Mouse (Mus musculus) myocyte (in vitro differentiated cells): ENCODE measurements at regions not wholly inside any gene's neighbourhood (a gene's known extent, or its start where the extent isn't known, plus 50 kb on each side); places are given as distances from the start of the nearest gene placed in this dataset.

Experiments
- H3K27me3 ChIP-seq: one replicate; pipeline ENCODE4 v1.6.1; 2011; ENCODE audit not compliant: control insufficient read depth, insufficient read depth, insufficient read length
- H3K36me3 ChIP-seq: one replicate; pipeline ENCODE4 v1.6.1; 2011; ENCODE audit not compliant: control insufficient read depth, insufficient read depth
- H3K4me2 ChIP-seq: one replicate; pipeline ENCODE4 v1.6.1; 2011; ENCODE audit warnings: low read depth, control low read depth
- H3K4me3 ChIP-seq: one replicate; pipeline ENCODE4 v1.5.1; 2011; ENCODE audit warnings: mild to moderate bottlenecking, control low read depth, moderate library complexity
- H3K79me2 ChIP-seq: one replicate; pipeline ENCODE4 v1.6.1; 2011; ENCODE audit not compliant: control insufficient read depth, insufficient read depth
- H3ac ChIP-seq: one replicate; pipeline ENCODE4 v1.6.1; 2011; ENCODE audit not compliant: control insufficient read depth, insufficient read length
- CEBPB ChIP-seq: IDR thresholded peaks from 2 replicates; pipeline ENCODE4 v1.6.1; 2011; ENCODE audit warnings: mild to moderate bottlenecking, moderate library complexity; ENCODE audit not compliant: poor library complexity, insufficient read depth, severe bottlenecking
- E2F4 ChIP-seq: IDR thresholded peaks from one replicate; pipeline ENCODE4 v1.6.1; 2011; ENCODE audit warnings: mild to moderate bottlenecking, control low read depth, moderate library complexity; ENCODE audit not compliant: insufficient read depth
- MAX ChIP-seq: IDR thresholded peaks from one replicate; pipeline ENCODE4 v1.6.1; 2011; ENCODE audit warnings: low read depth, mild to moderate bottlenecking, control low read depth
- MYOD1 ChIP-seq, 3 experiments: IDR thresholded peaks; one replicate each; pipeline ENCODE4 v1.6.1; 2011; ENCODE audit warnings: control low read depth in 2 of 3, low read depth in 2 of 3, mild to moderate bottlenecking in 2 of 3, moderate library complexity in 1 of 3; ENCODE audit not compliant: insufficient read length in 2 of 3, control insufficient read depth in 1 of 3
- MYOG ChIP-seq, 3 experiments: IDR thresholded peaks; one replicate each; pipeline ENCODE4 v1.6.1; 2011; ENCODE audit warnings: control low read depth in 2 of 3, low read depth in 2 of 3, mild to moderate bottlenecking in 2 of 3; ENCODE audit not compliant: insufficient read length in 2 of 3, control insufficient read depth in 1 of 3, insufficient read depth in 1 of 3
- POLR2A ChIP-seq: IDR thresholded peaks from one replicate; pipeline ENCODE4 v1.6.1; 2011; ENCODE audit warnings: low read depth, mild to moderate bottlenecking, control low read depth, moderate library complexity; ENCODE audit not compliant: insufficient read length
- POLR2AphosphoS2 ChIP-seq: IDR thresholded peaks from one replicate; pipeline ENCODE4 v1.6.1; 2011; ENCODE audit warnings: low read depth, control low read depth; ENCODE audit not compliant: insufficient read length
- REST ChIP-seq: IDR thresholded peaks from one replicate; pipeline ENCODE4 v1.6.1; 2011; ENCODE audit warnings: mild to moderate bottlenecking, control low read depth, moderate library complexity; ENCODE audit not compliant: insufficient read depth, insufficient read length
- SRF ChIP-seq: IDR thresholded peaks from one replicate; pipeline ENCODE4 v1.6.1; 2011; ENCODE audit warnings: low read depth; ENCODE audit not compliant: control insufficient read depth, insufficient read length
- TCF12 ChIP-seq: IDR thresholded peaks from one replicate; pipeline ENCODE4 v1.6.1; 2011; ENCODE audit warnings: mild to moderate bottlenecking, control low read depth; ENCODE audit not compliant: poor library complexity, insufficient read depth, severe bottlenecking
- TCF3 ChIP-seq: IDR thresholded peaks from one replicate; pipeline ENCODE4 v1.6.1; 2011; ENCODE audit warnings: low read depth, control low read depth; ENCODE audit not compliant: insufficient read length
- USF1 ChIP-seq: IDR thresholded peaks from one replicate; pipeline ENCODE4 v1.6.1; 2011; ENCODE audit warnings: low read depth, mild to moderate bottlenecking, control low read depth, moderate library complexity

DNA sequence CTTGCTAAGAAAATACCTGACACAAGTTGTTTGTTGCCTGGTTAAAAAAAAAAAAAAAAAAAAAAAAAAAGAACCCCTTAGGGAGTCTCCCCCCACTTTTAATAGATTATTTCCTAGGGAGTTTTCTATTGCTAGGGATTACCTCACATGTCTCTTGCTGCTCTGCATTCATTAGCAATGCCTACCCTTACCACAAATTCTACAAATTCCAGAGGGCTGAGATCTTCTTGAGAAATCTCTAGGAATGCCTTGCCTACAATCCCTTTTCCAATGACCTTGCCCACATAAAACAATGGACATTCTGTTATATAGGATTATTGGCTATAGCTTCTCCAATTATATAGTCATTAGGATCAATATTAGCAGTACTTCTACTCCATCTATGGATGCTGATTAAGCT is 1216.2 kb downstream of the Efna5 start:
- Histone ChIP-seq H3K36me3 (no peaks in the 10 kb centered on the region), H3K4me2 (no peak overlapping the region), H3ac (no peak overlapping the region), H3K79me2 (no peaks in the 10 kb centered on the region), H3K27me3 (no peaks in the 10 kb centered on the region), H3K4me3 (no peak overlapping the region)
- TF ChIP-seq CEBPB (peak; percentile 42; the same call in 1 of the 2 replicates), REST (no peak)

DNA sequence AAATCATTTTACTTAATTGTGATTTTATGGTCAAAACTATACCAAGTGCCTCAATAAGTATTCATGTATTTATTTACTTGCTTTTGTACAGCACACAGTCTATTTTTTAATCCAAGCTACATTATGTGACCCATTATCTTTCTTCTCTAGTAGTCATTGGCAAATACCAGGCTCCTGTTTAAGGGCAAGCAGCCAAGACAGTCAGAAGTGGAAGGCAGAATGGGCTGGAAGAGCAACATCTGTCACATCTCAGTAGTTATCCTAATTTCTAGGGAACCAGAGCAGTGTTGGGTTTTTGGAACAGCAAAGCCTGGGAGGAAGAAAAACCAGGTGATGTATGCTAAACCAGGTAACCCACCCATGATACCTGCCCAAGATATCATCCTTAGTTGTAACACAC is 1233.5 kb downstream of the Efna5 start:
- H3ac ChIP-seq: no peak overlapping the region
- no peaks in the 10 kb centered on the region for H3K27me3 ChIP-seq
- H3K4me2 ChIP-seq: no peak overlapping the region
- no peaks in the 10 kb centered on the region for H3K36me3 ChIP-seq
- H3K79me2 ChIP-seq: no peaks in the 10 kb centered on the region
- no peak for TF ChIP-seq E2F4
- TF ChIP-seq MYOG (IDR thresholded peaks at IDR 0.05; ENCODE audit: control insufficient read depth in 1 of 3, insufficient read depth in 1 of 3, insufficient read length in 2 of 3, low read depth in 2 of 3): no peak
- no peak for TF ChIP-seq POLR2AphosphoS2
- TF ChIP-seq TCF12: no peak
- no peak for TF ChIP-seq POLR2A
- TF ChIP-seq TCF3: no peak
- no peak for TF ChIP-seq CEBPB
- no peak for TF ChIP-seq MAX
- TF ChIP-seq REST: no peak
- no peak for TF ChIP-seq USF1
- TF ChIP-seq MYOD1 (IDR thresholded peaks at IDR 0.05; ENCODE audit: control insufficient read depth in 1 of 3, insufficient read length in 2 of 3, low read depth in 2 of 3): no peak
- no peak for TF ChIP-seq SRF
- no peak overlapping the region for H3K4me3 ChIP-seq

DNA sequence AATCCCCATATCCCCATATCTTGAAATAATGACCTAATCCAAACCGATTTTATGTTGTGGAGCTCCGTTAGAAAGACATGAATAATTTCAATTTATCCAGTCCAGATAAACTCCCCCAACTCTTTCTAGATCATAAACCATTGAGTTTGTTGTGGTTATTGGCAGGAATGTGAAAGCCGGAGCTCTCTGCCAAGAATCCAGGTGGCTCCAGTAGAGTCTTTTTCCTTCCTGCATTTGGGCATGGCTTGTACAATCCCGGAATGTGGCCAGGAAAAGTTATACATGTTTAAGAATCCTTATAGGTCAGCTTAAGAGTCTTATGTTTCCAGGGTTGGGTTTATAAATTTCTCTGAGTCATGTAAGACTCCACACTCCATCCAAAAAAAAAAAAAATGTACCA is 1272.8 kb downstream of the Efna5 start:
- Histone ChIP-seq H3K79me2 (no peaks in the 10 kb centered on the region), H3ac (no peak overlapping the region), H3K27me3 (no peaks in the 10 kb centered on the region), H3K36me3 (no peaks in the 10 kb centered on the region), H3K4me2 (no peak overlapping the region), H3K4me3 (no peak overlapping the region)
- TF ChIP-seq MYOD1 (IDR thresholded peaks at IDR 0.05; ENCODE audit: control insufficient read depth in 1 of 3, insufficient read length in 2 of 3, low read depth in 2 of 3) (no peak), POLR2AphosphoS2 (no peak), E2F4 (no peak), SRF (no peak)

DNA sequence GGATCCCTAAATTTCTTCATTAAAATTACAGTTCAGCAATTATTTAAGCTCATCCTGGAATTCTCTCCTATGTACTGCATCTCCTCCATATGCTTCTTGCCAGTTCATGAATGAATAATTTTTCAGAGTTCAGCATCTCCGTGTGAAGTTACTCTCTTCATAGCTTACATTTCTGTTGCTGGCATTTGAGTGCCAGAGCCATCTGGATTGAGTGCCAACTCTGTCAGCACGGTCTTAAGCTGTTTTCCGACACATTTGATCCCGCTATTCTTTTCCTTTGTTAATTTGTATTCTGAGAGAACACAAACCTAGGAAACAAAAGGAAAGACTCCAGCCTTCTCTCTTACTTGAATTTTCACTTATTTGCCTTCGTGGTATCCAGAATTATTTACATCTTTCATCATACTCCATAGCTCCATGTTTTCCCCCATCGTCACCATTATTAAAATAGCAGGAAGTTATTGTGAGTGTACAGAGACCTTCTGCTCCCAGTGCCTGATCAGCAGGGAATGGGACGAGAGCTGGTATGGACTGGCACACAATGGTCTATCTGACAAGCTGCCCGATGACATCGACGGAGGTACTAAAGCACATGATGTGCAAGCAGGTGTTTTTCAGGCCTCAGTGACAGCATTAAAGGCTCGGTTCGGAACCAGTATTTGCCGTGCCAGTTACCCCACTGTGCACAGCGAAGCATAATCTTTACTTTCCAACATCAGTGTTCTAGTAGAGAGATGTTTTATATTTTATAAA is 1274.2 kb downstream of the Efna5 start:
- no peaks in the 10 kb centered on the region for H3K27me3 ChIP-seq
- H3ac ChIP-seq: no peak overlapping the region
- H3K79me2 ChIP-seq: no peaks in the 10 kb centered on the region
- no peak overlapping the region for H3K4me2 ChIP-seq
- no peak for TF ChIP-seq REST
- no peak for TF ChIP-seq POLR2AphosphoS2
- TF ChIP-seq MYOG (IDR thresholded peaks at IDR 0.05; ENCODE audit: control insufficient read depth in 1 of 3, insufficient read depth in 1 of 3, insufficient read length in 2 of 3, low read depth in 2 of 3): no peak
- TF ChIP-seq TCF3: no peak
- no peak for TF ChIP-seq USF1
- TF ChIP-seq E2F4: no peak
- no peak for TF ChIP-seq MAX
- TF ChIP-seq MYOD1 (IDR thresholded peaks at IDR 0.05; ENCODE audit: control insufficient read depth in 1 of 3, insufficient read length in 2 of 3, low read depth in 2 of 3): no peak
- TF ChIP-seq SRF: no peak
- TF ChIP-seq TCF12: no peak
- TF ChIP-seq CEBPB: no peak
- no peak for TF ChIP-seq POLR2A
- H3K36me3 ChIP-seq: no peaks in the 10 kb centered on the region
- no peak overlapping the region for H3K4me3 ChIP-seq

DNA sequence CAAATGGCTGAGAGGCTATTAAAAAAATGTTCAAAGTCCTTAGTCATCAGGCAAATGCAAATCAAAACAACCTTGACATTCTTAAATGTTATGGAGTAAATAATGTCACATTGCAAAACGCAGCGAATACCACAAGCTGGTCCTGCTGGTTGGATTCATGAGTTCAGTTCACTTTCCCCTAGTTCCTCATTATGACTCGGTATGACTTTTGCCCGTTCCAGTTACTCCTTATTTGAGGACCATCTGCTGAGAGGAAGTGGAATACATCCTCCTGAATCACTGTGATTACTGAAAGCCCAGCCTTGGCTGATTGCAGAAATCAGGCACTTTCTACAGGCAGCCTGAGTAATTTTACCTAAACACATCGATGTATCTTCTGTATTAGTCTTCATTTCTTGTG is 1276.9 kb downstream of the Efna5 start:
- peak overlapping the region; percentile 2 for H3K4me2 ChIP-seq
- no peaks in the 10 kb centered on the region for H3K27me3 ChIP-seq
- no peak for TF ChIP-seq CEBPB
- TF ChIP-seq MYOG (IDR thresholded peaks at IDR 0.05; ENCODE audit: control insufficient read depth in 1 of 3, insufficient read depth in 1 of 3, insufficient read length in 2 of 3, low read depth in 2 of 3): no peak
- TF ChIP-seq SRF: no peak
- no peak for TF ChIP-seq TCF12
- TF ChIP-seq TCF3: no peak
- no peak for TF ChIP-seq REST
- TF ChIP-seq MAX: no peak
- no peak for TF ChIP-seq E2F4
- TF ChIP-seq USF1: no peak
- TF ChIP-seq POLR2A: no peak
- TF ChIP-seq MYOD1 (IDR thresholded peaks at IDR 0.05; ENCODE audit: control insufficient read depth in 1 of 3, insufficient read length in 2 of 3, low read depth in 2 of 3): no peak
- TF ChIP-seq POLR2AphosphoS2: no peak
- H3K36me3 ChIP-seq: no peaks in the 10 kb centered on the region
- no peaks in the 10 kb centered on the region for H3K79me2 ChIP-seq
- H3ac ChIP-seq: no peak overlapping the region
- no peak overlapping the region for H3K4me3 ChIP-seq
